Mouse (Mus musculus) cerebellum, adult 2 months (tissue): Measurements from ENCODE around the gene Bmp2k. TPM values are rescaled to one million over a fixed set of nuclear protein-coding genes. Genes with fewer than 3 reads are reported as not detected.

Source experiments
- DNase-seq, 2 experiments: peaks; one replicate each; pipeline ENCODE4 v3.0.0; 2021
- H3K27ac ChIP-seq: fragments of 200-500 bp; 2 replicates; pipeline ENCODE4 v1.5.1; 2012; ENCODE audit warnings: low read length, control low read depth, inconsistent platforms; ENCODE audit not compliant: insufficient read depth
- H3K27me3 ChIP-seq: fragments of 200-500 bp; 2 replicates; pipeline ENCODE4 v1.6.1; 2012; ENCODE audit warnings: inconsistent platforms, mild to moderate bottlenecking, low read length, moderate library complexity; ENCODE audit not compliant: control insufficient read depth, insufficient read depth
- H3K4me1 ChIP-seq: fragments of 200-500 bp; 2 replicates; pipeline ENCODE4 v1.6.1; 2011; ENCODE audit warnings: low read length; ENCODE audit not compliant: control insufficient read depth, insufficient read depth
- H3K4me3 ChIP-seq: fragments of 200-500 bp; replicated peaks from 2 replicates; pipeline ENCODE3; 2011; ENCODE audit warnings: mild to moderate bottlenecking, low read depth, low read length, control low read depth; ENCODE audit not compliant: insufficient read depth
- CTCF ChIP-seq: fragments of 200-500 bp; IDR thresholded peaks from 2 replicates; pipeline ENCODE4 v1.5.1; 2011; ENCODE audit warnings: low read depth, mild to moderate bottlenecking, control low read depth, low read length, moderate library complexity, borderline replicate concordance; ENCODE audit not compliant: insufficient read depth
- POLR2A ChIP-seq: fragments of 200-500 bp; IDR thresholded peaks from 2 replicates; pipeline ENCODE4 v1.6.1; 2011; ENCODE audit warnings: low read length, control low read depth, borderline replicate concordance; ENCODE audit not compliant: insufficient read depth
- WGBS: fragments of 180-500 bp; shearing (Covaris S2); methylation state at CpG from one replicate; pipeline ENCODE4 v1.1.7; 2018; 5-methylcytosine and 5-hydroxymethylcytosine counted together
- polyA plus RNA-seq: library from polyadenylated mRNA; depleted of rRNA; stranded (reverse); fragments of >200 nt; gene quantifications from 2 replicates; pipeline ENCODE4 v1.2.3, GENCODE M21; 2012

Gene Bmp2k
- polyA plus RNA-seq, 1 experiment, result 11.4 TPM

- DNase-seq, result peak; percentile 40 to 49
- WGBS, result 16% methylated on average over 3 of the region's 3 CpGs
- H3K4me3 ChIP-seq, result no peak overlapping the region
- H3K4me1 ChIP-seq, result no peaks in the 10 kb centered on the region
- no peak for TF ChIP-seq POLR2A
- TF ChIP-seq CTCF, result peak; percentile 80
- H3K27me3 ChIP-seq, result no peaks in the 10 kb centered on the region
- H3K27ac ChIP-seq, result no peak overlapping the region
Observed at GRCm38 (mm10) chr5:97081481-97081880, 84.0 kb downstream of the Bmp2k start.

GRCm38 (mm10) chr5:97083701-97084100 is 86.2 kb downstream of the Bmp2k start:
- DNase-seq, result no peak
- Histone ChIP-seq H3K27ac (no peak overlapping the region), H3K4me3 (no peak overlapping the region), H3K4me1 (no peaks in the 10 kb centered on the region), H3K27me3 (no peaks in the 10 kb centered on the region)
- TF ChIP-seq POLR2A, result no peak
- TF ChIP-seq CTCF, result no peak
- 92% methylated on average over 6 of the region's 6 CpGs for WGBS

DNA sequence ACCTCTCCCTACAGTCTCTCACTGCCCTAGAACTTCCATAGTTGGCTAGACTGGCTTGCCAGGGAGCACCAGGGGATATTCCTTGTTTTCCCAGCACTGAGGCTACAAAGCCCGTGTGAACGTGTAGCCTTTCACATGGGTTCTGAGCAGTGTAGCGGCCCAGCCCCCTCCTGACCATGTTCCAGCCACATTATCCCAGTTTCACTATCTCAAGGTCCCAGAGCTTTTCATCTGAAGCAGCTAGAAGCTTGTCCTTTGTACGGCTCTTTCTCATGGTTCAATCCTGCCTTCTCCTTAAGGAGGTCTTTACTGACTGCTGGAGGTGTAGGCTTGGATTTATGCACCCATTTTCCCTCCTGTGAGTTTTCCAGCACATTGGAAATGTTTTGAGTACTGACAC is 87.1 kb downstream of the Bmp2k start:
- H3K4me1 ChIP-seq, result no peaks in the 10 kb centered on the region
- no peak for DNase-seq
- H3K4me3 ChIP-seq, result no peak overlapping the region
- no peak overlapping the region for H3K27ac ChIP-seq
- no peaks in the 10 kb centered on the region for H3K27me3 ChIP-seq
- 87% methylated on average over 4 of the region's 4 CpGs for WGBS
- TF ChIP-seq POLR2A, result no peak
- no peak for TF ChIP-seq CTCF

- Histone ChIP-seq H3K27me3 (no peaks in the 10 kb centered on the region), H3K4me1 (no peaks in the 10 kb centered on the region), H3K4me3 (no peak overlapping the region), H3K27ac (no peak overlapping the region)
- WGBS, result 95% methylated on average over 6 of the region's 6 CpGs
- TF ChIP-seq CTCF, result no peak
- TF ChIP-seq POLR2A, result no peak
- no peak for DNase-seq
Observed at GRCm38 (mm10) chr5:97085071-97085470, 87.6 kb downstream of the Bmp2k start.

- Histone ChIP-seq H3K27me3 (no peaks in the 10 kb centered on the region), H3K4me3 (no peak overlapping the region), H3K27ac (no peak overlapping the region), H3K4me1 (no peaks in the 10 kb centered on the region)
- WGBS, result 77% methylated on average over 24 of the region's 24 CpGs
- TF ChIP-seq CTCF (no peak), POLR2A (no peak)
- no peak for DNase-seq
Observed at GRCm38 (mm10) chr5:97087030-97087630, 89.6 kb downstream of the Bmp2k start.

GRCm38 (mm10) chr5:97087746-97088145 is 90.3 kb downstream of the Bmp2k start:
- Histone ChIP-seq H3K27me3 (no peaks in the 10 kb centered on the region), H3K4me3 (no peak overlapping the region), H3K27ac (no peak overlapping the region), H3K4me1 (no peaks in the 10 kb centered on the region)
- TF ChIP-seq POLR2A (no peak), CTCF (no peak)
- WGBS, result 85% methylated on average over 16 of the region's 16 CpGs
- no peak for DNase-seq

DNA sequence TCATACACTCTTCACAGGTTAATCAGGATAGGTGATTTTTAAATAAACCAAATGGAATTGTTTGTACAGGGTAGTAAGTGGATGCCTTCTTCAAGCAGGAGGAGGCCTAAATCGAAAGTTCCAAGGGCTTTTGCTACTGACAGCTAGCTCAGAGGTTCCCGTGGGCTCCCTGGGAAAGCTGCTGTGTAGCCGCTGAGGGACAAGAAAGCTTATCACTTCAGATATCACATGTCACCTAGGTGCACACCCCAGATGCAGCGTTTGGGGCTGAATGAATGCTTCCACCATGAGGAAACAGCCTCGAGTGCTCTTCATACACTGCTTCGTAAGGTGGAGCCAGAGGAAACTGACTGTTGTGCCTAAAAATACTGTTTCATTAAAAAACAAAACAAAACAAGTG is 90.7 kb downstream of the Bmp2k start:
- Histone ChIP-seq H3K4me1 (no peaks in the 10 kb centered on the region), H3K4me3 (no peak overlapping the region), H3K27me3 (no peaks in the 10 kb centered on the region), H3K27ac (no peak overlapping the region)
- DNase-seq, result no peak
- WGBS, result 89% methylated on average over 6 of the region's 6 CpGs
- TF ChIP-seq POLR2A, result no peak
- no peak for TF ChIP-seq CTCF

- DNase-seq, result no peak
- Histone ChIP-seq H3K4me1 (no peaks in the 10 kb centered on the region), H3K27ac (no peak overlapping the region), H3K27me3 (no peaks in the 10 kb centered on the region), H3K4me3 (no peak overlapping the region)
- 92% methylated on average over 3 of the region's 3 CpGs for WGBS
- no peak for TF ChIP-seq POLR2A
- TF ChIP-seq CTCF, result no peak
Observed at GRCm38 (mm10) chr5:97089426-97089825, 91.9 kb downstream of the Bmp2k start.
